Mouse (Mus musculus) CH12.LX (cell line): ENCODE measurements around the gene Hdlbp.

ENCODE experiments used
- GABPA ChIP-seq: IDR thresholded peaks from 2 replicates; pipeline ENCODE4 v1.6.1; 2012; ENCODE audit warnings: low read depth, low read length, improper control_type of control experiment, inconsistent platforms; ENCODE audit not compliant: insufficient replicate concordance
- JUND ChIP-seq: conservative IDR thresholded peaks from 2 replicates; pipeline ENCODE4 v1.6.1; 2011; ENCODE audit warnings: low read depth, low read length, improper control_type of control experiment
- MEF2A ChIP-seq: IDR thresholded peaks from 2 replicates; pipeline ENCODE4 v1.6.1; 2014; ENCODE audit warnings: low read depth, mild to moderate bottlenecking, inconsistent platforms, low read length, improper control_type of control experiment, borderline replicate concordance
- USF1 ChIP-seq: IDR thresholded peaks from 2 replicates; pipeline ENCODE4 v1.6.1; 2014; ENCODE audit warnings: low read depth, mild to moderate bottlenecking, inconsistent platforms, low read length, improper control_type of control experiment

DNA sequence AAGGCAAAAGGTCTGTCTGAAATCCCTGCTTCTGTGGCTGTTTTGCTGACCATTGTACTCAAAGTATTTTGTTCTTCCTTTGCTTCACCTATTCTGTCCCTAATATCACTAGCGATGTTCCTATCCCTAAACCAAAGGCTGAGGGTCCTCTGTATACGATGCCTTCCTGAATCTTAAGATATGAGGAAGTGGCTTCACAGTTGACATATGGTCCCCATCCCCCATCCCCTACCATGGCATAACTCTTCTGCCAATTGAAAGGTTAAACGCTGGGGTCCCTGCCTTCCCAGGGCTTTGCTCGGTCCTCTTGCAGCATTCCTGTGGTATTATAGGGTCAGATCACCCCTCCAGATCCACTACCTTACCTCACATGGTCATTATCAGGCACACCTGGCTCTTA, 75.2 kb downstream of the Hdlbp start:
- TF ChIP-seq GABPA (no peak), JUND (no peak), USF1 (no peak), MEF2A (no peak)
